Mouse (Mus musculus): ENCODE results near the gene Kif27. TPM values are rescaled to one million over a fixed set of nuclear protein-coding genes. Genes with fewer than 3 reads are reported as not detected.

Kif27 gene
- polyA plus RNA-seq, 2 experiments: 0.05 to 0.07 TPM

DNA sequence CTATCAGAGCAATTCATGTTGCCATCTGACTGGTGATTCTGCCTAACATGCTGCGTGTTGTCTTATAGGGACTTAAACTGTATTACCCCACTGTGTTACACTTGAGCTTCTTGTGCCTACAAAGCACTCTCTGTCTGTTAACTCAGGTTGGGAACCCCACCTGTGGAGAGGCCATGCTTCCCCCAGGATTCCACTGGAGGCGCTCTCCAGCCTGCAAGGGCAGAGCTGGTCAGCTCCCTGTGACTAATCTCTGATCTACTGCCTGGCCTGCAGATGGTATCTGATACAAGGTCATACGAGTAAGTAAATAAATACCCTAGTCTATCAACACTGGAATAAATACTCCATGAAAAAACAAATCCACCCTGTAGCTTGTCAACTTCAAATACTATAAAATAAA lies 47.6 kb downstream of the Kif27 start:
- Histone ChIP-seq H3K9ac (replicated peaks) (no peak overlapping the region), H3K4me2 (ENCODE audit: low read depth) (no peak overlapping the region), H3K27me3 (ENCODE audit: control insufficient read depth, insufficient read depth, low read length) (no peaks in the 10 kb centered on the region), H3K4me1 (replicated peaks; ENCODE audit: control insufficient read depth in 2 of 2, insufficient read depth in 2 of 2, low read length in 1 of 2) (no peaks in the 10 kb centered on the region), H3K36me3 (replicated peaks; ENCODE audit: control insufficient read depth, insufficient read depth, low read depth) (no peaks in the 10 kb centered on the region), H3K9me3 (ENCODE audit: control insufficient read depth, low read length) (no peaks in the 10 kb centered on the region), H3K4me3 (ENCODE audit: insufficient read depth in 1 of 2, low read depth in 2 of 2, low read length in 2 of 2) (no peak overlapping the region), H3K27ac (no peak overlapping the region)
- TF ChIP-seq CTCF (IDR thresholded peaks at IDR 0.05; ENCODE audit: low read depth) (no peak), EP300 (IDR thresholded peaks at IDR 0.05; ENCODE audit: low read depth) (no peak)
- ATAC-seq (ENCODE audit: insufficient read depth): no peak
- 44% methylated on average over 3 of the region's 3 CpGs for WGBS (ENCODE audit: insufficient replicate concordance)
- DNase-seq (ENCODE audit: low read depth in 3 of 3, low spot score in 3 of 3): no peak

DNA sequence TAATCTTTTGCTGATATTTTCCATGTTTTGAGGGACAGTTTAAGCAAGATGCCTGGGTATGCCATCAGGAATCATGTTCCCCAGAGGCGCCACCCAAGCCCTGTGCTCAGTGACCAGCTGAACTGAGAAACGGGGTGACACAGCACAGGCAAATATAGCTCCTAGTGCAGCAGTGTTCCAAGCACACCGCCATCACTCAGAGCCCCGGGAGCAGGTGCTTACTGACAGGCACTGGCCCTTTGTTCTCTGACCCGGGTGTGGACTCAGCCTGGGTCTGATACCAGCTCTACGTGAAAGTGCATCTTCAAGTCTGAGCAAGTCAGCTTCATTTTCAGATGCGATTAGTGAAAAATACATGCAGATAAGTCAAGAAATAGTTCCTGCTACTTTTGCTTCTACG lies 49.4 kb downstream of the Kif27 start:
- Histone ChIP-seq H3K9me3 (ENCODE audit: control insufficient read depth, low read length) (no peaks in the 10 kb centered on the region), H3K4me3 (ENCODE audit: insufficient read depth in 1 of 2, low read depth in 2 of 2, low read length in 2 of 2) (no peak overlapping the region), H3K4me1 (replicated peaks; ENCODE audit: control insufficient read depth in 2 of 2, insufficient read depth in 2 of 2, low read length in 1 of 2) (no peaks in the 10 kb centered on the region), H3K4me2 (ENCODE audit: low read depth) (no peak overlapping the region), H3K9ac (replicated peaks) (no peak overlapping the region), H3K27me3 (ENCODE audit: control insufficient read depth, insufficient read depth, low read length) (no peaks in the 10 kb centered on the region), H3K27ac (no peak overlapping the region), H3K36me3 (replicated peaks; ENCODE audit: control insufficient read depth, insufficient read depth, low read depth) (no peaks in the 10 kb centered on the region)
- no peak for TF ChIP-seq CTCF (IDR thresholded peaks at IDR 0.05; ENCODE audit: low read depth)
- no peak for TF ChIP-seq EP300 (IDR thresholded peaks at IDR 0.05; ENCODE audit: low read depth)
- 55% methylated on average over 8 of the region's 8 CpGs for WGBS (ENCODE audit: insufficient replicate concordance)
- ATAC-seq (ENCODE audit: insufficient read depth) (no peak), DNase-seq (ENCODE audit: low read depth in 3 of 3, low spot score in 3 of 3) (no peak)

DNA sequence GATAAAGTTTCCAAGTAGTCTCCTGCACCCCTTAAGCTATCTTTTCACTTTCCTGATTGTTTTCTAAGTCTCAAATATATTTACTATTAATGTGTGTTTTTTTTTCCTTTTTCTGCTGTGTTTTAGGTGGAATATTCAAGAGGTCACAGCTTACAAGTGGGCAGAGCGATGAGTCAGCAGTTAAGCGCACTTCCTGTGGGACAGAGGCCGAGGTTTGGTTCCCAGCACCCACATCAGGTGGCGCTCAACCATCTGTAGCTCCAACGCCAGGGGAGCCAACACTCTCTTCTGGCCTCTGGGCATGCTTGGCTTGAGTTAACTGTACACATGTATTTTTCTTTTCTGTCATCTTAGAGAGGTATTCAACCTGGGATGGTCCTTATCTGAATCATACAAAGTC lies 51.5 kb downstream of the Kif27 start:
- no peaks in the 10 kb centered on the region for H3K9me3 ChIP-seq (ENCODE audit: control insufficient read depth, low read length)
- H3K36me3 ChIP-seq (replicated peaks; ENCODE audit: control insufficient read depth, insufficient read depth, low read depth): no peaks in the 10 kb centered on the region
- ATAC-seq (ENCODE audit: insufficient read depth): no peak
- no peaks in the 10 kb centered on the region for H3K27me3 ChIP-seq (ENCODE audit: control insufficient read depth, insufficient read depth, low read length)
- TF ChIP-seq EP300 (IDR thresholded peaks at IDR 0.05; ENCODE audit: low read depth): no peak
- no peak for TF ChIP-seq CTCF (IDR thresholded peaks at IDR 0.05; ENCODE audit: low read depth)
- H3K4me2 ChIP-seq (ENCODE audit: low read depth): no peak overlapping the region
- DNase-seq (ENCODE audit: low read depth in 3 of 3, low spot score in 3 of 3): no peak
- WGBS (ENCODE audit: insufficient replicate concordance): 76% methylated on average over 5 of the region's 5 CpGs
- H3K4me1 ChIP-seq (replicated peaks; ENCODE audit: control insufficient read depth in 2 of 2, insufficient read depth in 2 of 2, low read length in 1 of 2): no peaks in the 10 kb centered on the region
- no peak overlapping the region for H3K9ac ChIP-seq (replicated peaks)
- no peak overlapping the region for H3K27ac ChIP-seq
- no peak overlapping the region for H3K4me3 ChIP-seq (ENCODE audit: insufficient read depth in 1 of 2, low read depth in 2 of 2, low read length in 2 of 2)

DNA sequence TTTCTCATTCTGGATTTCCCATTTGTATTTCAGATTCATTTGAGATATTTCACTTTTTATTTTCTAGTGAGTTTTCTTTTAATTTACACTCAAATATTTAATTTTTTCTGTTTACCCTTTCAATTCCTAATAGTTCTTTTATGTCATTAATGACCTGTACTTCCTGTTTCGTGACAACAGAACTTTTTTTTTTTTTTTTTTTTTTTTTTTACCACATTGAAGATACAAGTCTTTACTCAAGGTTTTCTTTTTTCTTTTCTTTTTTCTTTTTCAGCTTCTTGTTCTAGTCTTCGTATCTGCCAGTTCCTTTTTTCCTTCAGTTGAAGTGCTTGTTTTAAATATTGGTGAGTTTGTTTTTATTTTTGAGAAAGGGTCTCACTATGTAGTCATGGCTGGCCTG lies 53.7 kb downstream of the Kif27 start:
- Histone ChIP-seq H3K4me1 (replicated peaks; ENCODE audit: control insufficient read depth in 2 of 2, insufficient read depth in 2 of 2, low read length in 1 of 2) (no peaks in the 10 kb centered on the region), H3K4me2 (ENCODE audit: low read depth) (no peak overlapping the region), H3K27me3 (ENCODE audit: control insufficient read depth, insufficient read depth, low read length) (no peaks in the 10 kb centered on the region), H3K9ac (replicated peaks) (no peak overlapping the region), H3K36me3 (replicated peaks; ENCODE audit: control insufficient read depth, insufficient read depth, low read depth) (no peaks in the 10 kb centered on the region), H3K9me3 (ENCODE audit: control insufficient read depth, low read length) (no peaks in the 10 kb centered on the region), H3K27ac (no peak overlapping the region), H3K4me3 (ENCODE audit: insufficient read depth in 1 of 2, low read depth in 2 of 2, low read length in 2 of 2) (no peak overlapping the region)
- DNase-seq (ENCODE audit: low read depth in 3 of 3, low spot score in 3 of 3) (no peak), ATAC-seq (ENCODE audit: insufficient read depth) (no peak)
- TF ChIP-seq CTCF (IDR thresholded peaks at IDR 0.05; ENCODE audit: low read depth) (no peak), EP300 (IDR thresholded peaks at IDR 0.05; ENCODE audit: low read depth) (no peak)
- 52% methylated on average over 2 of the region's 2 CpGs for WGBS (ENCODE audit: insufficient replicate concordance)

DNA sequence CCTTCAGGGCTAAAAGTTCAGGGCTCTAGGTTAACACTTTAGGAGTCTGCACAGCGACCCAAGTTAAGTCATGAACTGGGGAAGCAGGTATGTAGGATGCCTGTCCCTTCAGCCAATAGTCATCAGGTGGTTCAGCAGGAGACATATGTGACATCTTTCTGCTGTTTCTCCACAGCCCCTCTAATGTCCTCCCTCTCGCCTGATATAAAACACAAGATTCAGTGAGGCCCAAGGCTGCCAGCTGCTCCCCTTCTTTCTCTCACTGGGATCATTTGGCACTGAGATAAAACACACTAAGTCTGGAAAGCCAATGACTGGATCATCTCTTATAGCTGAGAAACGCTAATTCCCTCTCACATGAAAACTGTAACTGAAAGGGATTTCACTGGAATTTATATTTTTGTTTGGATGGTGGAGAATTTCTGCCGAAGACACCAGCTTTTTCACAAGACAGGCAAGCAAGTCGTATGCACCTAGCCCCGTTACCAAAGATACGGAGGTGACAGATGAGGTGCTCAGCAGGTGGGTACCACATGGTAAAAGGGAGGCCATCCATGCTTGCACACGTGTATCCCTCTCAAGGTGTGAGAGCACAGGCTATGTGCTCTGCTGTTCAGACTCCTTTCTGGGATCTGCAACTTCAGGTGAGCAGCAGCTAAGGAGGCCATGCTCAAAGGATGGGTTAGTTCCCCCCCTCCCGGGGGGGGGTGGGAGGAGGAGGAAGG lies 56.3 kb downstream of the Kif27 start:
- H3K27ac ChIP-seq: no peak overlapping the region
- no peaks in the 10 kb centered on the region for H3K36me3 ChIP-seq (replicated peaks; ENCODE audit: control insufficient read depth, insufficient read depth, low read depth)
- H3K4me2 ChIP-seq (ENCODE audit: low read depth): no peak overlapping the region
- H3K4me1 ChIP-seq (replicated peaks; ENCODE audit: control insufficient read depth in 2 of 2, insufficient read depth in 2 of 2, low read length in 1 of 2): no peaks in the 10 kb centered on the region
- no peaks in the 10 kb centered on the region for H3K9me3 ChIP-seq (ENCODE audit: control insufficient read depth, low read length)
- H3K4me3 ChIP-seq (ENCODE audit: insufficient read depth in 1 of 2, low read depth in 2 of 2, low read length in 2 of 2): no peak overlapping the region
- no peak overlapping the region for H3K9ac ChIP-seq (replicated peaks)
- DNase-seq (ENCODE audit: low read depth in 3 of 3, low spot score in 3 of 3) (no peak), ATAC-seq (ENCODE audit: insufficient read depth) (no peak)
- 65% methylated on average over 9 of the region's 9 CpGs for WGBS (ENCODE audit: insufficient replicate concordance)
- H3K27me3 ChIP-seq (ENCODE audit: control insufficient read depth, insufficient read depth, low read length): no peaks in the 10 kb centered on the region
- TF ChIP-seq EP300 (IDR thresholded peaks at IDR 0.05; ENCODE audit: low read depth): no peak
- TF ChIP-seq CTCF (IDR thresholded peaks at IDR 0.05; ENCODE audit: low read depth): no peak

Measured in liver, embryonic 14.5 days (tissue).